Mouse (Mus musculus) 3T3-L1 (cell line): ENCODE measurements around the gene Cpe.
A peak's percentile ranks its signal among the peaks of the same experiment; 100 is the strongest.

Experiments
- DNase-seq: peaks from one replicate; pipeline ENCODE4 v3.0.0-alpha.2; 2015; ENCODE audit warnings: low read depth, low spot score

Cpe gene

DNA sequence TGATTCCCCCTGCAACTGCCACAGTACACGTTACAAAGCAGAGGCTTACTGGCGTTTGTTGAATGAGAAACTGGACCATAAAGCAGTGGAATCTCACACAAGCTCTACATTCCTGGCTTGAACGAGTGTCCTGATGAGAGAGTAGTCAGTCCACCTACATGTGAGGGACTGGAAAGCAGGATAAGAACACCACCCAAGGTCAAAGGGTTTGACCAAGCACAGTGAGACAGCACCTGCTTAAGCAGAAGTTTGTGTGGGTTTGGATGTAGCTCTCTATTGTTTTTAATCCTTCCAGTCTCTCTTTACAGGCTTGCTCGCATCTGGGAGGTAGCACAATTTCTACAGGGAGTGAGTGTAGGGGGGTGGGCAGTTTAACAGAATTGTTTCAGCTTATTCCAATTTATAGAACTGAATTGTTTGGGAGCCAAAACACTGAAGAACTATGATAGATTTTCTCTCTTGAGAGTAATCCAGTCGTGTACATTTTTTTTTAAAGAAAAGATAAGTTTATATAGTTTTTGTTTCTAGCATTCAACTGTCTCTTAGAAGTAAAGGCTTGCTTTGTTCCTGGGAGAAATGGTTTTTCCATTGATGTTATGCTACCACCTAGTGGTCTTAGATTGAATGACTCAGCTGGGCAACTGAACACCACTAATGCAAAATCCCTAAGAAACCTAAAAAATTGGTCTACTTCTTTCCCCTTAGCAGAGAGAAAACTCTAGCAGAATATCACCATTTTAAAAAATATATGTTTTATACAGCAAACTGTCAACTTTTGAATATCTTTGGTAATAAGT, 144.6 kb downstream of the Cpe start:
- peak; percentile 83 for DNase-seq

DNA sequence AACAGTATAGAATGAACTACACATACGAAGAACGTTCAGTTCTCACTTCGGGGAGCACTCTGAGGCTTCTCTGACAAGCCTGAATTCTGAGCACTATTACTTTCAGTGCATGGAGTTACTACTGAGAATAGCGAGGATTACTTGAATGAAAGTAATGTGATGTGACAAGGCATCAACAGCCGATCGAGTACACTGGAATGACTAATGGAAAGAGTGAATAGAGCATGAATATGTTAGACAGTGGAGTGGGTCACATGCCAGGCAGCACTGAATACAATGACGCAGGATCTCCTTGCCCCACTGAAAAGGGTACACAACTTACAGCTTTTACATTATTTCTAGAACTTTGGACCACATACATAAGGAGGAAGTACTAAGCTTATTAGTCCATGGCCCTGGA, 149.4 kb downstream of the Cpe start:
- DNase-seq: no peak
